Mouse (Mus musculus): ENCODE measurements around the gene Naip2.
"Not testable (repeated sequence)": the region's sequence is repeated elsewhere in the genome, so short reads cannot be mapped to it uniquely, and the experiment has no call there.

GRCm38 (mm10) chr13:100246896-100247519 lies 45.1 kb upstream of the Naip2 start:
- TF ChIP-seq CTCF (IDR thresholded peaks at IDR 0.05; ENCODE audit: low read depth, low read length); GATA1 (IDR thresholded peaks at IDR 0.05; ENCODE audit: borderline replicate concordance, low read length); TAL1 (conservative IDR thresholded peaks at IDR 0.05; ENCODE audit: low read depth, low read length); GATA2 (IDR thresholded peaks at IDR 0.05; ENCODE audit: borderline replicate concordance, low read depth, low read length): not testable (repeated sequence)
